Mouse (Mus musculus): ENCODE results near the gene Car14. TPM values are rescaled to one million over a fixed set of nuclear protein-coding genes. Genes with fewer than 3 reads are reported as not detected.
A peak's percentile ranks its signal among the peaks of the same experiment; 100 is the strongest.
"Not testable (repeated sequence)": the region's sequence is repeated elsewhere in the genome, so short reads cannot be mapped to it uniquely, and the experiment has no call there.

The Car14 gene
- polyA plus RNA-seq (2014; fragmentation: Nextera tagmentation; extraction: Ambion mirVana): 3.7 and 5.6 TPM in 2 replicates

DNA sequence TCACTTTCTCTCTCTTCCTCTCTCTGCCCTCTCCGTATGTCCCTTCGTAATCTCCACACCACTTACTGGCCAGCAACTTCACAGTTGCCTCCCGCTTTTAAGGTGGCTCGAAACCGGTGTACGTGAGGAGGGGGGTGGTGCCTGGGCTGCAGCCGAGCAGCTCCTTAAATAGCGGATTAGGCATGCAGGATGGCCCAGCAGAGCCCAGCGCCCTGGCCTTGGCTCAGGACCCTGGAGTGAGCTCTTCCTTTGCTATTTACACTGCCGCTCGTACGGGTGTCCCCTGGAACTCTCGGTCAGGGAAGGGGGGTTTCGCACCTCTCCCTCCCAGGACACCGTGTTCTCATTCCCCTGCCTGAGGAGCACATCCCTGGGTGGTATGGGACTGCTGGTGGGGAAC lies at the start of gene Car14:
TSS of gene Car14 (minus strand) at position 124 of the 400 bp plus-strand sequence.
- H3K9ac ChIP-seq (ENCODE audit: low read depth, low read length): peak within 1 kb of the TSS; percentile 51
- H3K36me3 ChIP-seq (ENCODE audit: control insufficient read depth, insufficient read depth, low read length): no peaks in the 10 kb centered on the region
- H3K27ac ChIP-seq (replicated peaks; ENCODE audit: low read depth, low read length): no peak within 1 kb of the TSS
- peaks cover 28% of the 10 kb centered on the region for H3K4me1 ChIP-seq (ENCODE audit: control insufficient read depth, insufficient read depth, low read length)
- H3K4me3 ChIP-seq (ENCODE audit: low read depth, low read length): peak within 1 kb of the TSS; percentile 37
- no peaks in the 10 kb centered on the region for H3K9me3 ChIP-seq (ENCODE audit: control insufficient read depth, low read length)
- WGBS: 1% methylated on average over 15 of the region's 15 CpGs
- H3K27me3 ChIP-seq (replicated peaks; ENCODE audit: control insufficient read depth, insufficient read depth, low read length): no peaks in the 10 kb centered on the region
- ATAC-seq (ENCODE audit: low read depth) (peak; percentile 15; the same call in 1 of the 2 replicates), DNase-seq (ENCODE audit: low spot score) (no peak)
- peak within 1 kb of the TSS; percentile 65 for H3K4me2 ChIP-seq (ENCODE audit: low read depth, low read length)

- H3K4me3 ChIP-seq (ENCODE audit: low read depth, low read length): no peak overlapping the region
- 69% methylated on average over 3 of the region's 3 CpGs for WGBS
- H3K9ac ChIP-seq (ENCODE audit: low read depth, low read length): no peak overlapping the region
- no peaks in the 10 kb centered on the region for H3K9me3 ChIP-seq (ENCODE audit: control insufficient read depth, low read length)
- no peaks in the 10 kb centered on the region for H3K36me3 ChIP-seq (ENCODE audit: control insufficient read depth, insufficient read depth, low read length)
- H3K4me1 ChIP-seq (ENCODE audit: control insufficient read depth, insufficient read depth, low read length): peaks cover 2% of the 10 kb centered on the region; the same call in 1 of the 2 replicates
- no peaks in the 10 kb centered on the region for H3K27me3 ChIP-seq (replicated peaks; ENCODE audit: control insufficient read depth, insufficient read depth, low read length)
- H3K4me2 ChIP-seq (ENCODE audit: low read depth, low read length): no peak overlapping the region
- H3K27ac ChIP-seq (replicated peaks; ENCODE audit: low read depth, low read length): no peak overlapping the region
- ATAC-seq (ENCODE audit: low read depth) (no peak), DNase-seq (ENCODE audit: low spot score) (no peak)
Measured at GRCm38 (mm10) chr3:95953522-95953921, 49.0 kb upstream of the Car14 start.

DNA sequence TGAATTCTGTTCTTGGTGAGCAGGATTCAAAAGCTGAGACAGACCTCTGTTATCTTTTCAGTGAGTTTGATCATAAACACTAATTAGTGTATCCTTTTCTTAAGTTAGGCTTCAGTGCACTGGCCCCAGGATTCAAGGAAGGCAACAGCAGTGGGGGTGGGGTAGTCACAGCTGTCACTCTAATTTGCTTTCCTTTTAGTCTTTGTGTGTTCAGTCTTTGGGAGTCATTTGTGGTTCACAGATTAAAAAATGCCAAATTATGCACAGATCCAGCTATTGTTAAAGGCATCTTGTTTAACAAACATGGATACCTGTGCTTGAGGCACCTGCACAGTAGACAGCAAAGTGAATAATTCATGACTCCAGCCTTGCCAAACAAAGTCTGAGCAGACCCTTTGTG lies 48.5 kb upstream of the Car14 start:
- no peak overlapping the region for H3K4me2 ChIP-seq (ENCODE audit: low read depth, low read length)
- no peaks in the 10 kb centered on the region for H3K27me3 ChIP-seq (replicated peaks; ENCODE audit: control insufficient read depth, insufficient read depth, low read length)
- no peaks in the 10 kb centered on the region for H3K36me3 ChIP-seq (ENCODE audit: control insufficient read depth, insufficient read depth, low read length)
- H3K9ac ChIP-seq (ENCODE audit: low read depth, low read length): no peak overlapping the region
- no peak overlapping the region for H3K4me3 ChIP-seq (ENCODE audit: low read depth, low read length)
- DNase-seq (ENCODE audit: low spot score): no peak
- H3K9me3 ChIP-seq (ENCODE audit: control insufficient read depth, low read length): no peaks in the 10 kb centered on the region
- H3K4me1 ChIP-seq (ENCODE audit: control insufficient read depth, insufficient read depth, low read length): peaks cover 2% of the 10 kb centered on the region; the same call in 1 of the 2 replicates
- no peak overlapping the region for H3K27ac ChIP-seq (replicated peaks; ENCODE audit: low read depth, low read length)
- no peak for ATAC-seq (ENCODE audit: low read depth)

DNA sequence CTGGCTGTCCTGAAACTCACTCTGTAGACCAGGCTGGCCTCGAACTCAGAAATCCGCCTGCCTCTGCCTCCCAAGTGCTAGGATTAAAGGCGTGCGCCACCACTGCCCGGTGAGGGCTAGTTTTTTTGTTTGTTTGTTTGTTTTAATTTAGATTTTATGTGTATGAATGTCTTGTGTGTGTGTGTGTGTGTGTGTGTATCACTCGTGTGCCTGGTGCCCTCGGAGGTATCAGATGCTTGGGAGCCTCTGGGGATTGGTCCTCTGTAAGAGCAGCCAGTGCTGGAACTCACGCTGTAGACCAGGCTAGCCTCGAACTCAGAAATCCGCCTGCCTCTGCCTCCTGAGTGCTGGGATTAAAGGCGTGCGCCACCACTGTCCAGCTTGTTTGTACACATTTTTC lies 47.1 kb upstream of the Car14 start:
- WGBS: 70% methylated on average over 12 of the region's 12 CpGs
- not testable (repeated sequence) for H3K27me3 ChIP-seq (replicated peaks; ENCODE audit: control insufficient read depth, insufficient read depth, low read length); H3K9me3 ChIP-seq (ENCODE audit: control insufficient read depth, low read length); H3K4me1 ChIP-seq (ENCODE audit: control insufficient read depth, insufficient read depth, low read length); ATAC-seq (ENCODE audit: low read depth); H3K36me3 ChIP-seq (ENCODE audit: control insufficient read depth, insufficient read depth, low read length); DNase-seq (ENCODE audit: low spot score)
- Histone ChIP-seq H3K4me2 (ENCODE audit: low read depth, low read length) (peak overlapping the region; percentile 52), H3K9ac (ENCODE audit: low read depth, low read length) (peak overlapping the region; percentile 60), H3K4me3 (ENCODE audit: low read depth, low read length) (peak overlapping the region; percentile 43), H3K27ac (replicated peaks; ENCODE audit: low read depth, low read length) (peak overlapping the region; percentile 87)

DNA sequence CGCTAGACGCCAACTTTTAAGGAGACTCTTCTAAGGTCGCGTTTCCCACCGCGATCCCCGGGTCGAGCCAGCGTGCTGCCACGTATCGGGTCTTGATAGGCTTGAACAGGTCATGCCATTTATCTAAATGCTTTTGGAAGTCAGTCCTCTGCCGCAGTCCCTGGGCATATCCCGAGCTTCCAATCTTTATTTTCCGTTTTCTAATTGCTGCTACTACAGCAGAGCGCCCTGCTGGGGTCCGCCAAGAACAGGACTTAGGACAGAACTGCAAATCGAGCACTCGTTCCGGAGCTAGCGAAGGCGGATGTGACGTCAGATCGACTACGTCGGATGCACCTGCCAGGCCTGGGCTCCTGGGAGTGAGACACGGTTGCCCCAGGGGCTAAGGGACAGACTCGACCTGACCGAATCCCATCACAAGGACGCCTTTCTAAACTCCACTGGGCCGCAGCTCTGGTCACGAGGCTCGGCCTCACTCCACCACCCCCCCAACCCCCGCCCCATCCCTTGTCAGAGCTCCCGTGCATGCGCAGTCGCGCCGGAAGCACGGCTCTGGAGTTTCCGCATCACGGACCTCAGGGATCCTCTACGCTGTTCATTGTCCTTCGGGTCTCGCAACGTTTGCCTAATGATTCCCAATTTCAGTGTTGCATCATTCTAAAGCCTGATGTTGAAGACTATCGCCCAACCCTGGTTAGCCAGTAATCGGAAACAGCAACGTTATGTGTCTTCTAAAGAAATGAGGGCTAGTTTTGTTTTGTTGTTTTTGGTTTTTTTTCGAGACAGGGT lies 46.5 kb upstream of the Car14 start:
- Histone ChIP-seq H3K9me3 (ENCODE audit: control insufficient read depth, low read length) (no peaks in the 10 kb centered on the region), H3K36me3 (ENCODE audit: control insufficient read depth, insufficient read depth, low read length) (peaks cover 15% of the 10 kb centered on the region), H3K4me1 (ENCODE audit: control insufficient read depth, insufficient read depth, low read length) (peaks cover 2% of the 10 kb centered on the region; the same call in 1 of the 2 replicates), H3K4me3 (ENCODE audit: low read depth, low read length) (peak overlapping the region; percentile 43), H3K9ac (ENCODE audit: low read depth, low read length) (peak overlapping the region; percentile 60), H3K27ac (replicated peaks; ENCODE audit: low read depth, low read length) (peak overlapping the region; percentile 87), H3K27me3 (replicated peaks; ENCODE audit: control insufficient read depth, insufficient read depth, low read length) (no peaks in the 10 kb centered on the region), H3K4me2 (ENCODE audit: low read depth, low read length) (peak overlapping the region; percentile 52)
- 2% methylated on average over 49 of the region's 49 CpGs for WGBS
- DNase-seq (ENCODE audit: low spot score) (peak; percentile 95), ATAC-seq (ENCODE audit: low read depth) (peak; percentile 96)

DNA sequence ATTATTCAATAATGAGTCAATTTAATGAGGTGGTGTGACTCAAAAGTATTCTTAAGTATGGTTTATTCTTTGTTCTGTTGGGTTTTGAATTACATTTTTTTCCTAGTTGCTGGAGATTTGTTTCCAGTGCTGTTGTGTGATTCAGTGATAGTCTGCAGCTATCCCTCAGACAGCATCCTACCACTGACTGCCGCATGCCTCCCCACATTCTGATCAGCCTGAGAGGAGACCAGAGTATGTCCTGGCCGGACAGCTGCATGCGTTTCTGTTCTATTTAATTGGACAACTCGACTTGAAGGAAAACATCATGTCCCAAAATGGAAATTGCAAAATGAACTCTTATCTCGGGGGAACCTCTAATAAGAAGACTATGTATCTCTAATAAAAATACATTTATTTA lies 43.8 kb upstream of the Car14 start:
- Histone ChIP-seq H3K4me3 (ENCODE audit: low read depth, low read length) (no peak overlapping the region), H3K36me3 (ENCODE audit: control insufficient read depth, insufficient read depth, low read length) (peaks cover 36% of the 10 kb centered on the region), H3K4me2 (ENCODE audit: low read depth, low read length) (no peak overlapping the region), H3K9ac (ENCODE audit: low read depth, low read length) (no peak overlapping the region), H3K4me1 (ENCODE audit: control insufficient read depth, insufficient read depth, low read length) (peaks cover 2% of the 10 kb centered on the region; the same call in 1 of the 2 replicates), H3K9me3 (ENCODE audit: control insufficient read depth, low read length) (no peaks in the 10 kb centered on the region), H3K27ac (replicated peaks; ENCODE audit: low read depth, low read length) (no peak overlapping the region), H3K27me3 (replicated peaks; ENCODE audit: control insufficient read depth, insufficient read depth, low read length) (no peaks in the 10 kb centered on the region)
- DNase-seq (ENCODE audit: low spot score) (no peak), ATAC-seq (ENCODE audit: low read depth) (no peak)
- 82% methylated on average over 5 of the region's 5 CpGs for WGBS

- no peak overlapping the region for H3K9ac ChIP-seq (ENCODE audit: low read depth, low read length)
- WGBS: 87% methylated on average over 14 of the region's 14 CpGs
- no peaks in the 10 kb centered on the region for H3K9me3 ChIP-seq (ENCODE audit: control insufficient read depth, low read length)
- DNase-seq (ENCODE audit: low spot score) (no peak), ATAC-seq (ENCODE audit: low read depth) (no peak)
- H3K4me2 ChIP-seq (ENCODE audit: low read depth, low read length): no peak overlapping the region
- H3K4me1 ChIP-seq (ENCODE audit: control insufficient read depth, insufficient read depth, low read length): no peaks in the 10 kb centered on the region
- peaks cover 59% of the 10 kb centered on the region for H3K36me3 ChIP-seq (ENCODE audit: control insufficient read depth, insufficient read depth, low read length)
- H3K27ac ChIP-seq (replicated peaks; ENCODE audit: low read depth, low read length): no peak overlapping the region
- H3K4me3 ChIP-seq (ENCODE audit: low read depth, low read length): no peak overlapping the region
- H3K27me3 ChIP-seq (replicated peaks; ENCODE audit: control insufficient read depth, insufficient read depth, low read length): no peaks in the 10 kb centered on the region
Measured at GRCm38 (mm10) chr3:95945731-95946240, 41.3 kb upstream of the Car14 start.

DNA sequence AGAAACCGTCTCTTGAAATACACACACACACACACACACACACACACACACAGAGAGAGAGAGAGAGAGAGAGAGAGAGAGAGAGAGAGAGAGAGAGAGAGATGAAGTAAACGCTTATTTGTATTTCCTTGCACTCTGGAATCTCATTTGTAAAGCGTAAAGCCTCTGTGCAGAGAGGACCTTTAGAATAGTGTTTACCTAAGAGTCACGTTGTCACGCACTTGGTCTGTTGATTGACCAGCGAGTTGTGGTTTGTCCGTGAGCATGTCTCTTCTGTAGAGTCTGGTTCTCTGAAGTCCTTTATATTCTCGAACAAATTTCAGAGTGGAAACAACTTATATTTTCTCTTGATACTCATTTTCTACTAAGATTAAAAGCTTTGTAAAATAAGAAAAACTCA lies 40.3 kb upstream of the Car14 start:
- WGBS: 88% methylated on average over 8 of the region's 8 CpGs
- DNase-seq (ENCODE audit: low spot score) (no peak), ATAC-seq (ENCODE audit: low read depth) (no peak)
- Histone ChIP-seq H3K9me3 (ENCODE audit: control insufficient read depth, low read length) (no peaks in the 10 kb centered on the region), H3K27me3 (replicated peaks; ENCODE audit: control insufficient read depth, insufficient read depth, low read length) (no peaks in the 10 kb centered on the region), H3K4me2 (ENCODE audit: low read depth, low read length) (no peak overlapping the region), H3K36me3 (ENCODE audit: control insufficient read depth, insufficient read depth, low read length) (peaks cover 70% of the 10 kb centered on the region), H3K9ac (ENCODE audit: low read depth, low read length) (no peak overlapping the region), H3K4me3 (ENCODE audit: low read depth, low read length) (no peak overlapping the region), H3K27ac (replicated peaks; ENCODE audit: low read depth, low read length) (no peak overlapping the region), H3K4me1 (ENCODE audit: control insufficient read depth, insufficient read depth, low read length) (no peaks in the 10 kb centered on the region)

DNA sequence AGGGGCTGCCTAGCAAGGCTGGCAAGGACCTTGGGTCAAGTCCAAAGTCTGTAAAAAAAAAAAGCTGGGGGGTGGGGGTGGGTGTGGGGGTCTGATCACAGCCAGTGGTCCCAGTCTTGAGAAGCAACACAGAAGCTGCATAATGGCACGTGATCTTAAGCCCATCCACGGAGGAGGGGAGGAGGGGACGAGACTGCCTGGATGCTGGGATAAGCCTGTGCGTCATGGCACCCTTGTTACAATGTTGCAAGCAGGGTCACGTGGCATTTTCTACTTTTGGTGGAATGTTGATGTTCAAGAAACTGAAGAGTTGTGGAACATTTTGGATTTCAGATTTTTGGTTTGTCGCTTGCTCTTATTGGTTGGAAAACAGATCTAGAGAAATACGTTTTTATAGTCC lies 38.7 kb upstream of the Car14 start:
- Histone ChIP-seq H3K36me3 (ENCODE audit: control insufficient read depth, insufficient read depth, low read length) (peaks cover 85% of the 10 kb centered on the region), H3K4me3 (ENCODE audit: low read depth, low read length) (no peak overlapping the region), H3K27ac (replicated peaks; ENCODE audit: low read depth, low read length) (no peak overlapping the region), H3K4me1 (ENCODE audit: control insufficient read depth, insufficient read depth, low read length) (no peaks in the 10 kb centered on the region), H3K9me3 (ENCODE audit: control insufficient read depth, low read length) (no peaks in the 10 kb centered on the region), H3K4me2 (ENCODE audit: low read depth, low read length) (no peak overlapping the region), H3K9ac (ENCODE audit: low read depth, low read length) (no peak overlapping the region), H3K27me3 (replicated peaks; ENCODE audit: control insufficient read depth, insufficient read depth, low read length) (no peaks in the 10 kb centered on the region)
- 96% methylated on average over 7 of the region's 7 CpGs for WGBS
- no peak for ATAC-seq (ENCODE audit: low read depth)
- no peak for DNase-seq (ENCODE audit: low spot score)

All from embryonic facial prominence, embryonic 14.5 days (tissue).